Mouse (Mus musculus) macrophage (primary cell): ENCODE measurements around the gene Ghrhr. TPM values are rescaled to one million over a fixed set of nuclear protein-coding genes. Genes with fewer than 3 reads are reported as not detected.

ENCODE experiments used
- H3K27ac ChIP-seq: fragments of 350-480 bp; formaldehyde crosslinking; 2 replicates; pipeline ENCODE4 v1.9.0; 2021
- H3K36me3 ChIP-seq: fragments of 350-480 bp; formaldehyde crosslinking; 2 replicates; pipeline ENCODE4 v1.9.0; 2021; ENCODE audit errors: inconsistent target
- H3K4me3 ChIP-seq: fragments of 350-480 bp; formaldehyde crosslinking; 2 replicates; pipeline ENCODE4 v1.9.0; 2021; ENCODE audit errors: inconsistent target
- H3K79me2 ChIP-seq: fragments of 350-480 bp; formaldehyde crosslinking; 2 replicates; pipeline ENCODE4 v1.9.0; 2021; ENCODE audit errors: inconsistent target
- WGBS: methylation state at CpG from one replicate; pipeline ENCODE4 v1.1.7; 2026; ENCODE audit warnings: inconsistent platforms; ENCODE audit not compliant: missing documents; 5-methylcytosine and 5-hydroxymethylcytosine counted together
- polyA plus RNA-seq: library from polyadenylated mRNA; stranded (reverse); fragments of 250-400 nt; gene quantifications from 3 replicates; pipeline ENCODE4 v1.2.4, GENCODE M21; 2018; ENCODE audit warnings: inconsistent platforms
- total RNA-seq, 78 experiments: library from RNA; depleted of rRNA; stranded (reverse); fragments of 250-400 nt; gene quantifications; 1 replicate in 9 of 78; 2 replicates in 24 of 78; 3 replicates in 43 of 78; 4 replicates in 2 of 78; pipeline ENCODE4 v1.2.4; 2018; ENCODE audit warnings: inconsistent platforms in 56 of 78

The Ghrhr gene
- not detected for total RNA-seq (2018; cell fraction: chromatin; rRNA removed)
- not detected for total RNA-seq (2018; cell fraction: cytosol; rRNA removed)
- not detected for total RNA-seq (2018; cell fraction: nucleus; rRNA removed)
- not detected in 3 replicates for polyA plus RNA-seq

DNA sequence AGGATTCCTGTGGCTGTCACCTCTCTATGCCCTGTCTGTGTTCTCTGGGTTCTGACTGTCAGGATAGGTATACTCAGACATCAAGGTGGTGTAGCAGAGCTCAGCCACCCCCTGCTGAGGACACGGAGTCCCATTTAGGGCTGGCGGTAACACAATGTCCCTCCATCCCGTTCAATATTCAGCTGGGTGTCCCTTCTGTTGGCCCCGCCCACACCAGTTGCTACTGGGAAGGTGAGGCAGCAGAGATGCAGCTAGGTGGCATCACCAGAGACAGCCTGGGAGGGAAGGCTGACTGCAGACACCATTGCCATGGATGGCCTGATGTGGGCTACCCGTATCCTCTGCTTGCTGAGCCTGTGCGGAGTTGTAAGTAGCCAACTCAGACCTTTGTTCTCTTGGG lies at the start of gene Ghrhr:
Ghrhr (plus strand) TSS at position 220 of the 400 bp plus-strand sequence.
- Histone ChIP-seq H3K79me2 (no peaks in the 10 kb centered on the region), H3K4me3 (no peak within 1 kb of the TSS), H3K36me3 (no peaks in the 10 kb centered on the region), H3K27ac (no peak within 1 kb of the TSS)
- 84% methylated on average over 6 of the region's 6 CpGs for WGBS

- no peak overlapping the region for H3K27ac ChIP-seq
- no peaks in the 10 kb centered on the region for H3K36me3 ChIP-seq
- H3K4me3 ChIP-seq, result no peak overlapping the region
- 44% methylated on average over 4 of the region's 4 CpGs for WGBS
- no peaks in the 10 kb centered on the region for H3K79me2 ChIP-seq
Observed at GRCm38 (mm10) chr6:55326299-55326698, 49.8 kb upstream of the Ghrhr start.

DNA sequence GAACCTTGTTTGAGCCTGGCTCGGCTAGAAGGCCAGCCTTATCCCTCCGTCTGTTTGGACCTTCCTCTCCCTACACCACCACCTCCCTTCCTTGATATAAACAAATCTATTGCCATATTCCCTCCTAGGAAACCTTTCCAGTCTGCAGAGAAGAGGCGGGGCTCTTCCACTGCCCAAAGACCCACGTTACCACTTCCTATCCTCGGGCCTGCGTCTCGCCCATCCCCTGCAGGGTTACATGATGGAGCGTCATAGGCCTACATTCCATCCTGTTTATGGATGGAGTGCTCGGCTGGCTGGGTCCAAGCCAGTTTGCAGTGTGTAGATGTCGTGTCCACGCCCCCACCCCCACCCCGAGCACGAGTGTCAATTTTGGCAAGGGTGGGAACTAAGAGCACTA lies 48.8 kb upstream of the Ghrhr start:
- no peaks in the 10 kb centered on the region for H3K36me3 ChIP-seq
- WGBS, result 88% methylated on average over 13 of the region's 13 CpGs
- no peaks in the 10 kb centered on the region for H3K79me2 ChIP-seq
- no peak overlapping the region for H3K27ac ChIP-seq
- H3K4me3 ChIP-seq, result no peak overlapping the region

GRCm38 (mm10) chr6:55328179-55328578 lies 47.9 kb upstream of the Ghrhr start:
- H3K79me2 ChIP-seq, result no peaks in the 10 kb centered on the region
- no peaks in the 10 kb centered on the region for H3K36me3 ChIP-seq
- H3K4me3 ChIP-seq, result no peak overlapping the region
- WGBS, result 81% methylated on average over 4 of the region's 4 CpGs
- no peak overlapping the region for H3K27ac ChIP-seq

- no peak overlapping the region for H3K27ac ChIP-seq
- no peaks in the 10 kb centered on the region for H3K79me2 ChIP-seq
- H3K36me3 ChIP-seq, result no peaks in the 10 kb centered on the region
- no peak overlapping the region for H3K4me3 ChIP-seq
- 24% methylated on average over 6 of the region's 6 CpGs for WGBS
Observed at GRCm38 (mm10) chr6:55331315-55331714, 44.8 kb upstream of the Ghrhr start.

GRCm38 (mm10) chr6:55332100-55332772 lies 43.9 kb upstream of the Ghrhr start:
- Histone ChIP-seq H3K79me2 (no peaks in the 10 kb centered on the region), H3K36me3 (no peaks in the 10 kb centered on the region)
- WGBS, result 58% methylated on average over 5 of the region's 5 CpGs

GRCm38 (mm10) chr6:55332773-55333109 lies 43.4 kb upstream of the Ghrhr start:
- Histone ChIP-seq H3K27ac (no peak overlapping the region), H3K79me2 (no peaks in the 10 kb centered on the region), H3K36me3 (no peaks in the 10 kb centered on the region), H3K4me3 (no peak overlapping the region)
- WGBS, result 88% methylated on average over 6 of the region's 6 CpGs

More at GRCm38 (mm10) chr6:55332100-55332772, 43.9 kb upstream of the Ghrhr start:
- Histone ChIP-seq H3K4me3 (no peak overlapping the region), H3K27ac (no peak overlapping the region)

GRCm38 (mm10) chr6:55335989-55336514 lies 40.0 kb upstream of the Ghrhr start, which contains the start of gene Aqp1:
Aqp1 (plus strand) TSS chr6:55336432.
- Histone ChIP-seq H3K4me3 (no peak within 1 kb of the TSS), H3K27ac (no peak within 1 kb of the TSS), H3K36me3 (no peaks in the 10 kb centered on the region), H3K79me2 (no peaks in the 10 kb centered on the region)
- 9% methylated on average over 12 of the region's 12 CpGs for WGBS

DNA sequence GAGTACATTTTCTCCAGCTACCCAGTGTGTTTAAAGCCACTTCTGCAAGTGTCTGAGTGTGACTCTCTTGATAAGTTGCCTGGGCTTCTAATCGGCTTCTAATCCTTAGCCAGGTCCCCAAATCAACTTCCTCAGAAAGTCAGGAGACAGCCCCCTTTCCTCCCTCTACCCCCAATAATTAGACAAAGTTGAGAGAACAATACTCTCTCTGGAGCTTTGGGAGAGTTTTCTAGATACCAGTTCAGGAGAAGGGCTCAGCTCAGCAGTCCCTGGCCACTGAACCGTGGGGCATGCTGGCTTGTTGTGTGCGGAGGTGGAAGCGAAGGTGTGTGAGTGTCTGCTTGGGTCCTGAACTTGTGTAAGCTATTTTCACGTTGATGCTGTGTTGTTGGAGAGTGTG lies 38.9 kb upstream of the Ghrhr start:
- Histone ChIP-seq H3K4me3 (no peak overlapping the region), H3K27ac (no peak overlapping the region), H3K36me3 (no peaks in the 10 kb centered on the region), H3K79me2 (no peaks in the 10 kb centered on the region)
- WGBS, result 95% methylated on average over 4 of the region's 5 CpGs

DNA sequence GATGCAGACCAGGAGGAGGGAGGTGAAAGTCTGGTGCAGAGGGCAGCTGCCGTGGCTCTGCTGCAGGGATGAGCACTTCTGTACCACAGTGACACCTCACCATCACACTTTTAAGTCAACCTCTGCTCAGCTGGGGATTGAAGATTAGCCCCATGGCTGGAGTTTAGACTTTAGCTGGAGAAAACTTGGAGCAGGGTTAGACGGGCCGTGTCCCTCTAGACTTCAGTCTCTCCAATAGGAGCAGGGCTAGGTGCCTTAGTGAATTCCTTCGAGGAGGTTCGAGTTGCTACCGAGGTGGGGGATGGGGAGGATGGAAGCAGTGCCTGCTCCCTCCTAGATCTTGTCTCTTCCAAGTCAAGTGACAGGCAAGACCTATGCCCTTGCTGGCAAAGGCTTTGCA lies 38.0 kb upstream of the Ghrhr start:
- no peak overlapping the region for H3K27ac ChIP-seq
- H3K36me3 ChIP-seq, result no peaks in the 10 kb centered on the region
- 92% methylated on average over 6 of the region's 6 CpGs for WGBS
- no peak overlapping the region for H3K4me3 ChIP-seq
- H3K79me2 ChIP-seq, result no peaks in the 10 kb centered on the region

- Histone ChIP-seq H3K36me3 (no peaks in the 10 kb centered on the region), H3K79me2 (no peaks in the 10 kb centered on the region), H3K4me3 (no peak overlapping the region), H3K27ac (no peak overlapping the region)
- 66% methylated on average over 9 of the region's 9 CpGs for WGBS
Observed at GRCm38 (mm10) chr6:55338934-55339825, 36.9 kb upstream of the Ghrhr start.

- Histone ChIP-seq H3K27ac (no peak overlapping the region), H3K4me3 (no peak overlapping the region), H3K79me2 (no peaks in the 10 kb centered on the region), H3K36me3 (no peaks in the 10 kb centered on the region)
- WGBS, result 77% methylated on average over 5 of the region's 5 CpGs
Observed at GRCm38 (mm10) chr6:55341688-55342087, 34.4 kb upstream of the Ghrhr start.

DNA sequence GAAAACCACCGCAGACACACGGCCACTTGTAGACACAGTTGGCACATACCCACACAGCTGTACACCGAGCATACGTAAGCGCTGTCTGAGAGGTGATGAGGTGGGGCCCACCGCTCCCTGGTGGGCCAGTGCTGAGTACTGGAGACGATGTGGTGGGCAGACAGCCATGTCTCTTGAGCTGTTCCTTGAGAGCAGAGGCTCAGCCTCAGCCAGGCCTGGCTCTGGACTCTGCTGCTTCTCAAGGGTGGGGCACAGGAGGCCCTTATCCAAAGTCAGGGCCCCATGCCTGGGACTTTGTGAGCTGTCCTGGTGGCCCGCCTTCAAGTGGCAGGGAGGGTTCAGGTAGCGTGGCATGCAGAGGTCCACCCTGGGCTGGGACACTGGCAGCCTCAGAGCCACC lies 33.8 kb upstream of the Ghrhr start:
- 95% methylated on average over 9 of the region's 9 CpGs for WGBS
- Histone ChIP-seq H3K36me3 (no peaks in the 10 kb centered on the region), H3K27ac (no peak overlapping the region), H3K4me3 (no peak overlapping the region), H3K79me2 (no peaks in the 10 kb centered on the region)

- Histone ChIP-seq H3K27ac (no peak overlapping the region), H3K36me3 (no peaks in the 10 kb centered on the region), H3K79me2 (no peaks in the 10 kb centered on the region), H3K4me3 (no peak overlapping the region)
- 92% methylated on average over 10 of the region's 10 CpGs for WGBS
Observed at GRCm38 (mm10) chr6:55343446-55343845, 32.6 kb upstream of the Ghrhr start.
